Mouse (Mus musculus): Measurements from ENCODE around the gene Emilin3.

DNA sequence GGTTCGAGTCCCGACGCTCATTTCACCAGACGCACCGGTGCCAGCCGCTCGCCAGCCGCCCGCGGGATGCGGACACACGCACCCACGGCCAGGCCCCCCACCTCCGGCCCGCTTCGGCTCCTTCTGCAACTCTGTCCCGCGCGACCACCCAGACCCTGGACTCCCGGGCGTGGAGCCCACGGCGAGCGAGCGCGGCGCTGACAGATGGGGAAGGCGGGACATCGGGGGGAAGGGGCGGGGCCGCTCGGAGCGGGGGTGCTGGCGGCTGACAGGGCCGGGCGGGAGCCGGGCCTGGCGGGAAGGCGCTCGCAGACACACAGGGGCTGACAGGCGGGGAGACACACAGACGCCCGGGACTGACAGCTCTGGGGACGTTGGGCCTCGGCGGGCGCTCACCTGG, 39.7 kb downstream of the Emilin3 start:
- TF ChIP-seq POLR2A (IDR thresholded peaks at IDR 0.05; ENCODE audit: insufficient read depth, low read depth, low read length) (no peak), EP300 (IDR thresholded peaks at IDR 0.05; ENCODE audit: insufficient read depth, low read depth, low read length) (no peak), CTCF (IDR thresholded peaks at IDR 0.05) (no peak)

Measured in heart, adult 2 months (tissue).